Mouse (Mus musculus) ES-Bruce4 (cell line): ENCODE results near the gene Grb7. TPM values are rescaled to one million over a fixed set of nuclear protein-coding genes. Genes with fewer than 3 reads are reported as not detected.

Experiments
- H3K27ac ChIP-seq: 2 replicates; pipeline ENCODE4 v1.5.1; 2012; ENCODE audit warnings: low read length, inconsistent platforms; ENCODE audit not compliant: insufficient read depth
- H3K27me3 ChIP-seq: 2 replicates; pipeline ENCODE4 v1.6.1; 2012; ENCODE audit warnings: mild to moderate bottlenecking, low read length, inconsistent platforms; ENCODE audit not compliant: control insufficient read depth, poor library complexity, insufficient read depth, severe bottlenecking
- H3K36me3 ChIP-seq: 2 replicates; pipeline ENCODE4 v1.6.1; 2012; ENCODE audit warnings: inconsistent platforms, mild to moderate bottlenecking, low read length, moderate library complexity; ENCODE audit not compliant: control insufficient read depth, poor library complexity, insufficient read depth, severe bottlenecking
- H3K4me1 ChIP-seq: one replicate; pipeline ENCODE4 v1.8.1; 2011; ENCODE audit warnings: low read length; ENCODE audit not compliant: control insufficient read depth, insufficient read depth
- H3K4me3 ChIP-seq: 2 replicates; pipeline ENCODE4 v1.5.1; 2011; ENCODE audit warnings: low read depth, mild to moderate bottlenecking, low read length
- H3K9ac ChIP-seq: 2 replicates; pipeline ENCODE4 v1.6.1; 2012; ENCODE audit warnings: low read depth, mild to moderate bottlenecking, inconsistent platforms; ENCODE audit not compliant: poor library complexity, severe bottlenecking
- H3K9me3 ChIP-seq: replicated peaks from 2 replicates; pipeline ENCODE4 v1.6.1; 2012; ENCODE audit warnings: mild to moderate bottlenecking, low read length, inconsistent platforms; ENCODE audit not compliant: control insufficient read depth, poor library complexity, insufficient read depth, severe bottlenecking
- CTCF ChIP-seq: IDR thresholded peaks from one replicate; pipeline ENCODE4 v1.8.1; 2011; ENCODE audit warnings: low read depth, low read length
- EP300 ChIP-seq: IDR thresholded peaks from 2 replicates; pipeline ENCODE4 v1.6.1; 2011; ENCODE audit warnings: low read depth, low read length; ENCODE audit not compliant: insufficient read depth
- POLR2A ChIP-seq: IDR thresholded peaks from one replicate; pipeline ENCODE4 v1.8.1; 2011; ENCODE audit warnings: low read length; ENCODE audit not compliant: insufficient read depth
- polyA plus RNA-seq: library from polyadenylated mRNA; stranded (reverse); fragments of >200 nt; gene quantifications from 2 replicates; pipeline ENCODE4 v1.2.4, GENCODE M21; 2011; ENCODE audit warnings: low read depth; ENCODE audit not compliant: missing spikeins, insufficient read depth, insufficient read length

Gene Grb7
- polyA plus RNA-seq, 1 experiment, result 45.6 TPM

DNA sequence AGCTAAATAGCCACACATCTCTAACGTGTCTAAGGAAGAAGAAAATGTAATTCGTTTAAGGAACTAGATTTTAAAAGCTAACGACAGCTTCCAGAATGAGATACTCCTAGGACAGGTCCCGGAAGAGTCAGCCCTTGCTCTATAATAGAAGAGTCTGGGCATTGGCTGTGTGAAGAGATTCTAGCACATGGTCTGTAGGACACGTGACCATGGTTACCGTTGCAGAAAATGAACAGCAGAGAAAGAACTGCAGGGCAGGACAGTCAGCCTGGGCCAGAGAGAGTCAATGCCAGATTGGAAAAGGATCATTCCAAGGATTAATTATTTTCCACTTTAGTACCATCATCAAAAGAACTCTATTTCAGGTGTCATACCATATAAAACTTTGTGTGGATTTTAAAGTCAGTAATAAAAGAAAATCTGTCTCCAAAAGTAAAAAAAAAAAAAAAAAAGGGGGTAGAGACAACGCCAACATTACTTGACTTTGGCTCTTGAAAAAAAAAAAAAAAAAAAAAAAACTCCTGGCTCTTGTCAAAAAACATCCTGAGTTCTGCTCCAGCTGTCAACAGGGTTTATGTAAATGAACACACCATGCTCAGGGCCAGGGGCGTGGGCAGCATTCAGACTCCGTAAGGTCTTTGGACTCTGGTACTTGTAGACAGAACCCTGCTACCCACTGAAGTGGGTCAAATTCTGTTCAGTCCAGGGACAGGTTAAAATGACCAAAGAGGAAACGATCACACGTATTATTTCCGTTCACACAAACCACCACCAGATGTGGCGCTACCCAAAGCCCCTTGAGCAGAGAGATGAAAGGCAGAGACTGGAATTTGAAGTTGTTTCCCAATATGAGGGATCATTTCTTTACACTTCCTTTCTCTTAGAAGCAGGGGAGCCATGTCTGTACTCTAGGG, 33.1 kb downstream of the Grb7 start:
- no peaks in the 10 kb centered on the region for H3K36me3 ChIP-seq
- H3K4me3 ChIP-seq, result no peak overlapping the region
- no peak for TF ChIP-seq POLR2A
- TF ChIP-seq EP300, result no peak
- no peak for TF ChIP-seq CTCF
- H3K9me3 ChIP-seq, result no peaks in the 10 kb centered on the region
- no peaks in the 10 kb centered on the region; the same call in 1 of the 2 replicates for H3K27me3 ChIP-seq
- no peaks in the 10 kb centered on the region for H3K4me1 ChIP-seq
- no peak overlapping the region for H3K9ac ChIP-seq
- H3K27ac ChIP-seq, result no peak overlapping the region

DNA sequence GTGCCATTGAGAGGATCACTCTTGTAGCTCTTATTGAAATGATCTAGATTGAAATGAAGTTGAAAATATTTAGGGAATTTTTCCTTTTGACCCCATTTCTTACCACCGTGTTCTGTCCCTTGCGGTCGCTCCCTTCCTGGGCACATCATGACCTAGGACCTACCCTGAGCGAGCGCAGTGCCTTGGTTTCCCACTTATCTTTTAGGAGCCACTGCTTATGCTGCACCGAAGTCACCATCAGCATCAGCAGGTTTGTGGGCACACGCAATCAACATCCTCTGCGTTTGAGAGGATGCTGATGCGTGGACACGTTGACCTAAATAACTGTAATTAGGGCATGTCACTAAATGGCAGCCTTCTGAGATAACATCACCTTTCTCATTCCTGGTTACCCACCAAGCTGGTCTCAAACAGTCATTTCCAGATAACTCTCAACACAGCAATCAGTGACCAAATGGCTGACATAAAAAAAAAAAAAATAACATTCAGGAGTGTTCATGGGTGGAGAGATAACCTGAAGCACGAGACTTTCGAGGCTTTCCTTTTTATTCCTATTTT, 33.8 kb downstream of the Grb7 start:
- Histone ChIP-seq H3K9me3 (no peaks in the 10 kb centered on the region), H3K4me3 (no peak overlapping the region), H3K27ac (no peak overlapping the region), H3K9ac (no peak overlapping the region), H3K4me1 (no peaks in the 10 kb centered on the region), H3K27me3 (no peaks in the 10 kb centered on the region; the same call in 1 of the 2 replicates), H3K36me3 (no peaks in the 10 kb centered on the region)
- TF ChIP-seq CTCF, result no peak
- no peak for TF ChIP-seq POLR2A
- no peak for TF ChIP-seq EP300

- Histone ChIP-seq H3K27ac (no peak overlapping the region), H3K36me3 (no peaks in the 10 kb centered on the region), H3K4me1 (no peaks in the 10 kb centered on the region), H3K9ac (no peak overlapping the region), H3K4me3 (no peak overlapping the region), H3K27me3 (no peaks in the 10 kb centered on the region; the same call in 1 of the 2 replicates), H3K9me3 (no peaks in the 10 kb centered on the region)
- TF ChIP-seq CTCF (no peak), POLR2A (no peak), EP300 (no peak)
Measured at GRCm38 (mm10) chr11:98481231-98481630, 35.0 kb downstream of the Grb7 start.

- Histone ChIP-seq H3K9ac (no peak overlapping the region), H3K4me3 (no peak overlapping the region), H3K4me1 (no peaks in the 10 kb centered on the region), H3K27ac (no peak overlapping the region), H3K9me3 (no peaks in the 10 kb centered on the region), H3K27me3 (no peaks in the 10 kb centered on the region), H3K36me3 (no peaks in the 10 kb centered on the region)
- no peak for TF ChIP-seq CTCF
- TF ChIP-seq POLR2A, result no peak
- no peak for TF ChIP-seq EP300
Measured at GRCm38 (mm10) chr11:98482067-98482466, 35.9 kb downstream of the Grb7 start.

DNA sequence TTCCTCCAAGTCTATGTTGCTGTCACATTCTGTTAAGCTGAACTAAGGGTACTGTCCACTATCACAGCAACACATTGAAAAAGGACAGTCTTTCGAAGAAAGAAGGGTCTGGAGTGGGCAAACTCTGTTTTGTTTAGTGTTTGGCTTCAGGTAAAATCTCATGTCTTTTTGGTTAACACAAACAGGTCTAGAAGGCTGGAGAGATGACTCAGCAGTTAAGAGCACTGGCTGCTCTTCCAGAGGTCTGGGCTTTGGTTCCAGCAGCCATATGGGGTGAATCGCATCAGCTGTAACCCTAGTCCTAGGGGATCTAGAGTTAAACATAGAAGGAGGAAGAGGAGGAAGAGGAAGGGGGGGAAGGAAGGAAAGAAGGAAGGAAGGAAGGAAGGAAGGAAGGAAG, 39.6 kb downstream of the Grb7 start:
- no peaks in the 10 kb centered on the region for H3K36me3 ChIP-seq
- no peaks in the 10 kb centered on the region for H3K27me3 ChIP-seq
- TF ChIP-seq EP300 (no peak), CTCF (no peak), POLR2A (no peak)
- H3K9ac ChIP-seq, result no peak overlapping the region
- H3K27ac ChIP-seq, result no peak overlapping the region
- no peaks in the 10 kb centered on the region for H3K9me3 ChIP-seq
- no peak overlapping the region for H3K4me3 ChIP-seq
- H3K4me1 ChIP-seq, result no peaks in the 10 kb centered on the region

GRCm38 (mm10) chr11:98487526-98488040, 41.4 kb downstream of the Grb7 start:
- H3K27ac ChIP-seq, result no peak overlapping the region
- H3K36me3 ChIP-seq, result no peaks in the 10 kb centered on the region
- H3K9ac ChIP-seq, result no peak overlapping the region
- no peaks in the 10 kb centered on the region for H3K27me3 ChIP-seq
- no peak overlapping the region for H3K4me3 ChIP-seq
- no peaks in the 10 kb centered on the region for H3K9me3 ChIP-seq
- H3K4me1 ChIP-seq, result no peaks in the 10 kb centered on the region
- TF ChIP-seq EP300 (no peak), CTCF (no peak), POLR2A (no peak)
